Mouse (Mus musculus): ENCODE results near the gene C1qtnf2.

C1qtnf2 gene

GRCm38 (mm10) chr11:43483122-43483792 is 9.2 kb downstream of the C1qtnf2 start:
- peak; percentile 30 for DNase-seq (ENCODE audit: low spot score)

GRCm38 (mm10) chr11:43484057-43484456 is 10.0 kb downstream of the C1qtnf2 start:
- DNase-seq (ENCODE audit: low spot score): no peak

- peak; percentile 36 for DNase-seq (ENCODE audit: low spot score)
Observed at GRCm38 (mm10) chr11:43484652-43485051, 10.6 kb downstream of the C1qtnf2 start.

GRCm38 (mm10) chr11:43485855-43486254 is 11.8 kb downstream of the C1qtnf2 start:
- no peak for DNase-seq (ENCODE audit: low spot score)

GRCm38 (mm10) chr11:43492663-43493062 is 18.6 kb downstream of the C1qtnf2 start:
- DNase-seq (ENCODE audit: low spot score): peak; percentile 82

- DNase-seq (ENCODE audit: low spot score): peak; percentile 89
Observed at GRCm38 (mm10) chr11:43493815-43494409, 19.8 kb downstream of the C1qtnf2 start.

- peak; percentile 45 for DNase-seq (ENCODE audit: low spot score)
Observed at GRCm38 (mm10) chr11:43495037-43495436, 21.0 kb downstream of the C1qtnf2 start.

GRCm38 (mm10) chr11:43495532-43495931 is 21.5 kb downstream of the C1qtnf2 start:
- DNase-seq (ENCODE audit: low spot score): no peak

GRCm38 (mm10) chr11:43501256-43501655 is 27.2 kb downstream of the C1qtnf2 start:
- DNase-seq (ENCODE audit: low spot score): no peak

GRCm38 (mm10) chr11:43505188-43505587 is 31.1 kb downstream of the C1qtnf2 start:
- DNase-seq (ENCODE audit: low spot score): no peak

- DNase-seq (ENCODE audit: low spot score): no peak
Observed at GRCm38 (mm10) chr11:43507976-43508375, 33.9 kb downstream of the C1qtnf2 start.

- no peak for DNase-seq (ENCODE audit: low spot score)
Observed at GRCm38 (mm10) chr11:43509878-43510277, 35.8 kb downstream of the C1qtnf2 start.

GRCm38 (mm10) chr11:43512661-43513190 is 38.6 kb downstream of the C1qtnf2 start:
- DNase-seq (ENCODE audit: low spot score): no peak

- peak; percentile 65 for DNase-seq (ENCODE audit: low spot score)
Observed at GRCm38 (mm10) chr11:43516344-43517021, 42.4 kb downstream of the C1qtnf2 start.

GRCm38 (mm10) chr11:43517641-43518040 is 43.6 kb downstream of the C1qtnf2 start:
- no peak for DNase-seq (ENCODE audit: low spot score)

- DNase-seq (ENCODE audit: low spot score): no peak
Observed at GRCm38 (mm10) chr11:43518086-43518485, 44.0 kb downstream of the C1qtnf2 start.

- DNase-seq (ENCODE audit: low spot score): no peak
Observed at GRCm38 (mm10) chr11:43518821-43519220, 44.7 kb downstream of the C1qtnf2 start.

GRCm38 (mm10) chr11:43520521-43520920 is 46.4 kb downstream of the C1qtnf2 start:
- DNase-seq (ENCODE audit: low spot score): no peak

- DNase-seq (ENCODE audit: low spot score): peak; percentile 75
Observed at GRCm38 (mm10) chr11:43528078-43528682, 54.1 kb downstream of the C1qtnf2 start.

- DNase-seq (ENCODE audit: low spot score): peak; percentile 88
Observed at GRCm38 (mm10) chr11:43528683-43529499, 54.8 kb downstream of the C1qtnf2 start, which contains the start of gene Ccnjl. Gene Ccnjl, plus strand, starts transcription at chr11:43528784.

- peak; percentile 61 for DNase-seq (ENCODE audit: low spot score)
Observed at GRCm38 (mm10) chr11:43530043-43530442, 56.0 kb downstream of the C1qtnf2 start.

Data from embryo, embryonic 10.5 days (tissue).